In the genomic region with DNA sequence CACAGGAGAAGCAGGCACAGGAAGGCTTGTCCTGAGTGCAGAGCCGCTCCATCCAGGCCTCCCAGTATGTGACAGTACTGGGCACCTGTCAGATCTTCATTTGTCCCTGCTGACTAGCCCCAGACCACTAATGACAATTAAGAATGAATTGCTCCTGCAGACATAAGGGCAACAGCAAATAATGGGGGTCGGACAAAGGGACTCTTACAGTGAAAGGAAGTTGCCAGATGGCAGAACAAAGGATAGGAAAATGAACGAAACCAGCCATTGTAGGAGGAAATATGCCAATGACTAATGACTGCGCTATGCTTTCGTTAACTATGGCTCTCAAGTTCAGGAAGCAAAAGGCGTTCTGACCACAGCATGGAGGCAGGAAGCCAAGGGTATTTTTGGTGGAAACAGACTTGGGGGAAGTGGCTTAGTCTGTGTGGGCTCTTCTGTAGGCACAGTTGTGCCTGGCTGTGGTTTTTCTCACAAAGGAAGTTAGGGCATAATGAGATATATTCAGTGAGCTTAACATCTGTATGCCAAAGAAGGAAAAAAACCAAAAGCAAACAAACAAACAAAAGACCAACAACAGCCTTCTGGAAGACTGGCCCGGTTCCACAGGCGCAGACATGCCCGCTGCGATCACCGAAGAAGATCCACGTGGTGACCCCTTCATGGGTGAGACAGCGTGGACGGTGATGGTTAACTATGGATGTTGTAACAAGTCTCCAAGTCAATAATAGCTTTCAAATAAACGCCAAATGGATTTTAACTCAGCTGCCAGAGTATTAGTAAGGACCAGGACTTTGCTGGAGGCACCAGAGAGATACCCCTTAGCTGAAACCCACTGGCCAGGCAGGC, we compare ENCODE assay signal across 8 mouse cellular contexts. TPM values are rescaled to one million over a fixed set of nuclear protein-coding genes. Genes with fewer than 3 reads are reported as not detected.
DNase-seq lines count a peak whose midpoint lies in the region; ATAC-seq and TF ChIP-seq lines count a peak whose summit lies in the region.

No protein-coding gene starts in this region.

- H3K4me3 ChIP-seq in forebrain, embryonic 12.5 days (replicated peaks), result no peak overlapping the region
- no peak overlapping the region for H3K4me3 ChIP-seq in hindbrain, postnatal 0 days (ENCODE audit: low read length)
- no peak overlapping the region for H3K4me3 ChIP-seq in liver, embryonic 16.5 days (ENCODE audit: low read depth, low read length)

- H3K9ac ChIP-seq in forebrain, embryonic 12.5 days, result no peak overlapping the region
- H3K9ac ChIP-seq in hindbrain, postnatal 0 days (replicated peaks; ENCODE audit: low read length), result no peak overlapping the region
- no peak overlapping the region for H3K9ac ChIP-seq in liver, embryonic 16.5 days (ENCODE audit: low read depth, low read length)

- no peak for TF ChIP-seq CTCF in hindbrain, postnatal 0 days (IDR thresholded peaks at IDR 0.05; ENCODE audit: low read depth)

- 0 out of 2 replicates have a peak, but pooled peaks cover 8% of the 10 kb centered on the region for H3K36me3 ChIP-seq in forebrain, embryonic 12.5 days (replicated peaks)
- H3K36me3 ChIP-seq in hindbrain, postnatal 0 days (ENCODE audit: insufficient read depth, low read length), result peaks cover 4% of the 10 kb centered on the region; the same call in 1 of the 2 replicates
- no peaks in the 10 kb centered on the region; the same call in 1 of the 2 replicates for H3K36me3 ChIP-seq in liver, embryonic 16.5 days (ENCODE audit: control insufficient read depth, insufficient read depth)

- H3K4me2 ChIP-seq in forebrain, embryonic 12.5 days, result no peak overlapping the region
- H3K4me2 ChIP-seq in hindbrain, postnatal 0 days (ENCODE audit: low read depth, low read length), result no peak overlapping the region
- H3K4me2 ChIP-seq in liver, embryonic 16.5 days (ENCODE audit: low read depth, low read length), result no peak overlapping the region

- H3K4me1 ChIP-seq in forebrain, embryonic 12.5 days, result peaks cover 27% of the 10 kb centered on the region
- H3K4me1 ChIP-seq in hindbrain, postnatal 0 days (ENCODE audit: insufficient read depth, low read length), result peaks cover 16% of the 10 kb centered on the region; the same call in 1 of the 2 replicates
- peaks cover 9% of the 10 kb centered on the region for H3K4me1 ChIP-seq in liver, embryonic 16.5 days (ENCODE audit: control insufficient read depth, low read depth, low read length)

- H3K9me3 ChIP-seq in forebrain, embryonic 12.5 days, result no peaks in the 10 kb centered on the region
- H3K9me3 ChIP-seq in hindbrain, postnatal 0 days (ENCODE audit: low read length), result no peaks in the 10 kb centered on the region
- no peaks in the 10 kb centered on the region for H3K9me3 ChIP-seq in liver, embryonic 16.5 days (replicated peaks; ENCODE audit: control insufficient read depth, low read length)

- H3K27ac ChIP-seq in forebrain, embryonic 12.5 days, result peak overlapping the region; percentile 79
- H3K27ac ChIP-seq in hindbrain, postnatal 0 days, result peak overlapping the region; percentile 70
- H3K27ac ChIP-seq in liver, embryonic 16.5 days (ENCODE audit: low read length), result peak overlapping the region; percentile 67

- DNase-seq in 3T3-L1 (ENCODE audit: low read depth, low spot score) (peak; percentile 99), MN1 (ENCODE audit: low spot score) (peak; percentile 66)
- DNase-seq in hindbrain, postnatal 0 days (ENCODE audit: low spot score), result peak; percentile 30
- peak; percentile 13 for DNase-seq in neural tube, embryonic 10.5 days (ENCODE audit: extremely low spot score, low spot score)
- no peak for DNase-seq in urinary bladder, postnatal 14 days (ENCODE audit: low spot score)
- DNase-seq in layer of hippocampus, postnatal 25 days (ENCODE audit: extremely low spot score in 1 of 2, low spot score in 1 of 2), result no peak

- no peaks in the 10 kb centered on the region for H3K27me3 ChIP-seq in forebrain, embryonic 12.5 days
- H3K27me3 ChIP-seq in hindbrain, postnatal 0 days (ENCODE audit: insufficient read depth, low read length), result no peaks in the 10 kb centered on the region
- H3K27me3 ChIP-seq in liver, embryonic 16.5 days (ENCODE audit: control insufficient read depth, insufficient read depth, low read depth, low read length), result no peaks in the 10 kb centered on the region

- ATAC-seq in forebrain, embryonic 12.5 days (ENCODE audit: low FRiP score), result peak; percentile 72
- ATAC-seq in hindbrain, postnatal 0 days, result peak; percentile 33
- no peak for ATAC-seq in liver, embryonic 16.5 days (ENCODE audit: low read depth)

- 63% methylated on average over 15 of the region's 15 CpGs for WGBS in forebrain, embryonic 12.5 days
- 52% methylated on average over 15 of the region's 15 CpGs for WGBS in hindbrain, postnatal 0 days
- WGBS in liver, embryonic 16.5 days (ENCODE audit: insufficient replicate concordance), result 22% methylated on average over 15 of the region's 15 CpGs

RNA-seq across cellular contexts. Expression of a gene that starts 28.8 kb away (rescaled TPM):
- 6.9 and 8.9 TPM in 2 replicates for polyA plus RNA-seq in forebrain, embryonic 12.5 days (2016; fragmentation: Nextera tagmentation; extraction: Ambion mirVana)
- total RNA-seq in hindbrain, postnatal 0 days (2014; rRNA removed), result 6.3 and 12.8 TPM in 2 replicates
- polyA plus RNA-seq in hindbrain, postnatal 0 days (2015; fragmentation: Nextera tagmentation; extraction: Ambion mirVana), result 10.9 and 11.3 TPM in 2 replicates
- 15.9 and 16.1 TPM in 2 replicates for polyA plus RNA-seq in liver, embryonic 16.5 days (2015; fragmentation: Nextera tagmentation; extraction: Ambion mirVana)
- 1 to 10 TPM; 7.6 to 9.3 TPM for total RNA-seq in layer of hippocampus, postnatal 25 days (2021)

RNA-seq across cellular contexts. Expression of a gene that starts 29.0 kb away (rescaled TPM):
- 13.9 and 15.2 TPM in 2 replicates for polyA plus RNA-seq in forebrain, embryonic 12.5 days (2016; fragmentation: Nextera tagmentation; extraction: Ambion mirVana)
- 30.8 and 42.4 TPM in 2 replicates for total RNA-seq in hindbrain, postnatal 0 days (2014; rRNA removed)
- polyA plus RNA-seq in hindbrain, postnatal 0 days (2015; fragmentation: Nextera tagmentation; extraction: Ambion mirVana), result 22.4 and 24.5 TPM in 2 replicates
- polyA plus RNA-seq in liver, embryonic 16.5 days (2015; fragmentation: Nextera tagmentation; extraction: Ambion mirVana), result 13.0 and 15.4 TPM in 2 replicates
- total RNA-seq in layer of hippocampus, postnatal 25 days (2021), result 1 to 10 TPM; 9.0 to 10.0 TPM

RNA-seq across cellular contexts. Expression of a gene that starts 29.2 kb away (rescaled TPM):
- 1.1 TPM in 1 of 2 replicates, not detected in the other for polyA plus RNA-seq in forebrain, embryonic 12.5 days (2016; fragmentation: Nextera tagmentation; extraction: Ambion mirVana)
- total RNA-seq in hindbrain, postnatal 0 days (2014; rRNA removed), result not detected in 2 replicates
- 1.2 TPM in 1 of 2 replicates, not detected in the other for polyA plus RNA-seq in hindbrain, postnatal 0 days (2015; fragmentation: Nextera tagmentation; extraction: Ambion mirVana)
- polyA plus RNA-seq in liver, embryonic 16.5 days (2015; fragmentation: Nextera tagmentation; extraction: Ambion mirVana), result 2.1 and 5.1 TPM in 2 replicates
- not detected for total RNA-seq in layer of hippocampus, postnatal 25 days (2021)

Comparison
In these comparisons a context has a peak if more than half of its experiments do, and no peak if none do; other contexts are left out.
1. DNase-seq: peak in 3T3-L1 (single experiment), MN1 (single experiment), hindbrain, postnatal 0 days (single experiment) and neural tube, embryonic 10.5 days (single experiment); none in urinary bladder, postnatal 14 days (single experiment) and layer of hippocampus, postnatal 25 days (0 of 2).
2. Peak in every context shown above with its lines, with median percentiles within 50 percentile points of each other: H3K27ac ChIP-seq.